15 mouse cellular contexts compared by ENCODE assay signal in genomic region chr7:142535832-142536231, GRCm38 (mm10). TPM values are rescaled to one million over a fixed set of nuclear protein-coding genes. Genes with fewer than 3 reads are reported as not detected.
DNase-seq lines count a peak whose midpoint lies in the region; ATAC-seq and TF ChIP-seq lines count a peak whose summit lies in the region.
"Had no signal": no experiment of that assay in that cellular context is flagged by ENCODE, and none has a peak within 500 bp of the region (broad histone marks: within the 10 kb centered on the region; RNA-seq: fewer than 3 reads in every experiment).

No protein-coding gene starts in this region.

- H3K27ac ChIP-seq in heart, embryonic 13.5 days (replicated peaks): peak overlapping the region; percentile 96
- H3K27ac ChIP-seq in lung, embryonic 15.5 days: peak overlapping the region; percentile 93
- H3K27ac ChIP-seq in limb, embryonic 14.5 days (replicated peaks; ENCODE audit: low read depth, low read length): peak overlapping the region; percentile 97
- H3K27ac ChIP-seq in stomach, embryonic 16.5 days (ENCODE audit: low read length): peak overlapping the region; percentile 98
- H3K27ac ChIP-seq: gastrocnemius, adult 2 months had no signal

- no peak for ATAC-seq in heart, embryonic 13.5 days (ENCODE audit: extremely low read depth, insufficient number of reproducible peaks, low FRiP score, low TSS enrichment)
- ATAC-seq in lung, embryonic 15.5 days (ENCODE audit: borderline replicate concordance, extremely low read depth, low FRiP score, low TSS enrichment): no peak
- ATAC-seq in limb, embryonic 14.5 days (ENCODE audit: low FRiP score, low read depth): no peak
- no peak for ATAC-seq in stomach, embryonic 16.5 days (ENCODE audit: insufficient read depth, low FRiP score)
- ATAC-seq: forebrain, embryonic 14.5 days had no signal

- TF ChIP-seq POLR2A in limb, embryonic 14.5 days (IDR thresholded peaks at IDR 0.05; ENCODE audit: borderline replicate concordance, extremely low read depth, insufficient read depth, insufficient read length): no peak

- WGBS in heart, embryonic 13.5 days: 94% methylated on average over 5 of the region's 5 CpGs
- WGBS in lung, embryonic 15.5 days: 92% methylated on average over 5 of the region's 5 CpGs
- 96% methylated on average over 5 of the region's 5 CpGs for WGBS in limb, embryonic 14.5 days
- 87% methylated on average over 5 of the region's 5 CpGs for WGBS in stomach, embryonic 16.5 days

- H3K36me3 ChIP-seq in heart, embryonic 13.5 days: peaks cover 20% of the 10 kb centered on the region
- peaks cover 6% of the 10 kb centered on the region; the same call in 1 of the 2 replicates for H3K36me3 ChIP-seq in lung, embryonic 15.5 days
- H3K36me3 ChIP-seq in limb, embryonic 14.5 days (ENCODE audit: control insufficient read depth, insufficient read depth, low read length): peaks cover 2% of the 10 kb centered on the region; the same call in 1 of the 2 replicates
- no peaks in the 10 kb centered on the region for H3K36me3 ChIP-seq in stomach, embryonic 16.5 days (ENCODE audit: control insufficient read depth, insufficient read depth, low read length)

- no peaks in the 10 kb centered on the region for H3K27me3 ChIP-seq in heart, embryonic 13.5 days (replicated peaks)
- H3K27me3 ChIP-seq in lung, embryonic 15.5 days: no peaks in the 10 kb centered on the region
- no peaks in the 10 kb centered on the region for H3K27me3 ChIP-seq in limb, embryonic 14.5 days (ENCODE audit: control insufficient read depth, insufficient read depth, low read length)
- H3K27me3 ChIP-seq in stomach, embryonic 16.5 days (ENCODE audit: control insufficient read depth, insufficient read depth, low read length): no peaks in the 10 kb centered on the region

- H3K4me3 ChIP-seq in heart, embryonic 13.5 days: no peak overlapping the region
- H3K4me3 ChIP-seq in lung, embryonic 15.5 days: no peak overlapping the region
- no peak overlapping the region for H3K4me3 ChIP-seq in limb, embryonic 14.5 days (replicated peaks; ENCODE audit: low read length)
- no peak overlapping the region for H3K4me3 ChIP-seq in stomach, embryonic 16.5 days (replicated peaks; ENCODE audit: low read length)
- H3K4me3 ChIP-seq: gastrocnemius, adult 2 months; midbrain, embryonic 10.5 days had no signal

- H3K9me3 ChIP-seq in heart, embryonic 13.5 days: no peaks in the 10 kb centered on the region
- no peaks in the 10 kb centered on the region for H3K9me3 ChIP-seq in lung, embryonic 15.5 days
- no peaks in the 10 kb centered on the region for H3K9me3 ChIP-seq in limb, embryonic 14.5 days (ENCODE audit: control insufficient read depth, low read length)
- H3K9me3 ChIP-seq in stomach, embryonic 16.5 days (replicated peaks; ENCODE audit: control insufficient read depth, low read length): no peaks in the 10 kb centered on the region
- H3K9me3 ChIP-seq: midbrain, embryonic 10.5 days had no signal

- no peak overlapping the region for H3K4me2 ChIP-seq in heart, embryonic 13.5 days
- no peak overlapping the region for H3K4me2 ChIP-seq in lung, embryonic 15.5 days
- H3K4me2 ChIP-seq in limb, embryonic 14.5 days (replicated peaks; ENCODE audit: low read depth, low read length, severe bottlenecking): no peak overlapping the region
- H3K4me2 ChIP-seq in stomach, embryonic 16.5 days (ENCODE audit: low read depth, low read length): no peak overlapping the region

- peaks cover 79% of the 10 kb centered on the region for H3K4me1 ChIP-seq in heart, embryonic 13.5 days
- H3K4me1 ChIP-seq in lung, embryonic 15.5 days: peaks cover 67% of the 10 kb centered on the region
- H3K4me1 ChIP-seq in limb, embryonic 14.5 days (ENCODE audit: control insufficient read depth, insufficient read depth, low read length): peaks cover 80% of the 10 kb centered on the region
- peaks cover 72% of the 10 kb centered on the region for H3K4me1 ChIP-seq in stomach, embryonic 16.5 days (ENCODE audit: control insufficient read depth, insufficient read depth, low read length)

- DNase-seq in heart, adult 18-20 months: no peak
- DNase-seq in lung, postnatal 14 days: no peak
- no peak for DNase-seq in limb, embryonic 14.5 days (ENCODE audit: low spot score)
- no peak for DNase-seq in left cerebral cortex, adult 9 months (ENCODE audit: low spot score in 2 of 2)
- DNase-seq in cerebellum, postnatal 36 days: no peak
- DNase-seq: B cell, adult 2 months; gastrocnemius, adult 2 months; kidney, adult 8-10 months; right cerebral cortex, postnatal 25 days had no signal

- H3K9ac ChIP-seq in heart, embryonic 13.5 days: peak overlapping the region; percentile 89
- H3K9ac ChIP-seq in lung, embryonic 15.5 days: 0 out of 2 replicates have a peak overlapping the region, but pooled peaks have one; percentile 2
- H3K9ac ChIP-seq in limb, embryonic 14.5 days (ENCODE audit: low read depth, low read length, severe bottlenecking): no peak overlapping the region
- H3K9ac ChIP-seq in stomach, embryonic 16.5 days (ENCODE audit: low read length): peak overlapping the region; percentile 66

RNA-seq across cellular contexts. Expression of gene Mrpl23, which starts 3.3 kb away (rescaled TPM):
- polyA plus RNA-seq in heart, embryonic 13.5 days (2015; fragmentation: Nextera tagmentation; extraction: Ambion mirVana): 15.6 and 17.7 TPM in 2 replicates
- total RNA-seq in heart, adult 18-20 months (2021): 10 to 100 TPM; 12.2 to 29.0 TPM
- 22.8 and 28.3 TPM in 2 replicates for polyA plus RNA-seq in lung, embryonic 15.5 days (2015; fragmentation: Nextera tagmentation; extraction: Ambion mirVana)
- polyA plus RNA-seq in limb, embryonic 14.5 days (2012; rRNA removed): 94.6 and 97.2 TPM in 2 replicates
- polyA plus RNA-seq in limb, embryonic 14.5 days (2014; fragmentation: Nextera tagmentation; extraction: Ambion mirVana): 30.0 and 40.8 TPM in 2 replicates
- 16.2 and 30.7 TPM in 2 replicates for polyA plus RNA-seq in stomach, embryonic 16.5 days (2015; fragmentation: Nextera tagmentation; extraction: Ambion mirVana)

RNA-seq across cellular contexts. Expression of gene Tnnt3, which starts 37.2 kb away (rescaled TPM):
- 4.0 and 5.4 TPM in 2 replicates for polyA plus RNA-seq in heart, embryonic 13.5 days (2015; fragmentation: Nextera tagmentation; extraction: Ambion mirVana)
- under 1 TPM in 1 of 2 experiments, not detected in 1; 0.67 TPM for total RNA-seq in heart, adult 18-20 months (2021)
- polyA plus RNA-seq in lung, embryonic 15.5 days (2015; fragmentation: Nextera tagmentation; extraction: Ambion mirVana): 2.5 and 5.1 TPM in 2 replicates
- polyA plus RNA-seq in limb, embryonic 14.5 days (2012; rRNA removed): 42.5 and 114 TPM in 2 replicates
- polyA plus RNA-seq in limb, embryonic 14.5 days (2014; fragmentation: Nextera tagmentation; extraction: Ambion mirVana): 101 and 183 TPM in 2 replicates
- polyA plus RNA-seq in stomach, embryonic 16.5 days (2015; fragmentation: Nextera tagmentation; extraction: Ambion mirVana): 12.0 and 208 TPM in 2 replicates
- total RNA-seq: left cerebral cortex, postnatal 36 days had no signal
